Mouse (Mus musculus): ENCODE measurements around the gene Dmd. TPM values are rescaled to one million over a fixed set of nuclear protein-coding genes. Genes with fewer than 3 reads are reported as not detected.

Dmd gene
- total RNA-seq, 2 experiments from 2014 or later: 66.0 to 70.4 TPM

DNA sequence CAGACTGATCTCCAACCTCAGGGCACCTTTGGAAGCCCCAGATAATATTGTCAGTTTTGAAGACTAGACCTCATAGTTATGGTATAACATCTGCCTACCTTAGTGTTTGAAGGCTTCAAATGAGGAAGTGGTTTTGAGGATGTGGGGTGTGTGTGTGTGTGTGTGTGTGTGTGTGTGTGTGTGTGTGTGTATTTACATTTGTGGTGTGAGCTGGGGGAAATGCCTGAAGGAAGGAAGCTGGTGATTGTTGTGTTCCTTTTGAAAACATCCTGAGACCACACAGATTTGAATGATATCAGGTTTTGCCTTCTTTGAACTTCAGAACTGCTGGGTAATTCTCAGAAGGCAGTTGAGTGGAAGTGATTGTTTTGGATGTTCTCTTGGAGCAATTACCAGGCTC is 2278.2 kb downstream of the Dmd start:
- DNase-seq (ENCODE audit: low spot score in 2 of 2): no peak

DNA sequence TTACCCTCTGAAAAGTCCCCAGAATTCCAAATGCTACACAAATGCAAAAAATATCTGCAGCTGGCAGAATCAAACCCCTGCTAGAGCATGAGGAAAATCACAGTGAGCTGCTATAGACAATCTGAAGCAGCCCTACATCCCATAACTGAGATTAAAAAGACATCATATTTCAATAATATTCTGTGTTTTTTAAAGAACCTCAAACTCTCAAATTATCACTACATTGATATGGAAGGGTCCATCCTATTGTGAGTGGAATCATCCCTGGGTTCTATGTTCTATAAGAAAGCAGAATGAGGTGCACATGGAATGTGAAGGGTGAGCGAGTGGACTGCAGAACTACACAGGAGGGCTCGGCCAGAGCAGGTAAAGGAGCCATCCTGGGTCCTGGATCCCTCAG is 2300.7 kb downstream of the Dmd start, which contains the start of gene Fthl17a:
TSS of gene Fthl17a (plus strand) at position 301 of the 400 bp plus-strand sequence.
- no peak for DNase-seq (ENCODE audit: low spot score in 2 of 2)

Measured in layer of hippocampus, postnatal 14 days (tissue).